In genomic region chr2:6598124-6598878, GRCm38 (mm10) we compare ENCODE assay signal across 24 mouse cellular contexts.
DNase-seq lines count a peak whose midpoint lies in the region; ATAC-seq lines count a peak whose summit lies in the region.
"Had no signal": no experiment of that assay in that cellular context is flagged by ENCODE, and none has a peak within 500 bp of the region (broad histone marks: within the 10 kb centered on the region; RNA-seq: fewer than 3 reads in every experiment).

No protein-coding gene starts in this region.

- H3K4me3 ChIP-seq in midbrain, embryonic 11.5 days (ENCODE audit: low read depth, low read length), result no peak overlapping the region
- H3K4me3 ChIP-seq in midbrain, embryonic 10.5 days, result no peak overlapping the region
- H3K4me3 ChIP-seq in liver, embryonic 11.5 days (ENCODE audit: low read depth, low read length), result no peak overlapping the region
- H3K4me3 ChIP-seq: erythroblast, embryonic 14.5 days; forebrain, embryonic 13.5 days; heart, embryonic 12.5 days; hindbrain, embryonic 15.5 days; intestine, embryonic 15.5 days; limb, embryonic 12.5 days; lung, embryonic 15.5 days; midbrain, embryonic 12.5 days had no signal

- no peak for ATAC-seq in midbrain, embryonic 11.5 days (ENCODE audit: low FRiP score)
- peak; percentile 76 for ATAC-seq in CD4-positive, CD25-positive, alpha-beta regulatory T cell, adult 4 months
- no peak for ATAC-seq in liver, embryonic 11.5 days (replicated peaks; ENCODE audit: low FRiP score)
- ATAC-seq: forebrain, embryonic 13.5 days; intestine, embryonic 15.5 days had no signal

- H3K9me3 ChIP-seq in midbrain, embryonic 11.5 days (ENCODE audit: control insufficient read depth, low read length), result no peaks in the 10 kb centered on the region
- H3K9me3 ChIP-seq in midbrain, embryonic 10.5 days (replicated peaks), result no peaks in the 10 kb centered on the region
- no peaks in the 10 kb centered on the region for H3K9me3 ChIP-seq in liver, embryonic 11.5 days (ENCODE audit: control insufficient read depth, low read length)
- H3K9me3 ChIP-seq: forebrain, embryonic 13.5 days; heart, embryonic 12.5 days; hindbrain, embryonic 15.5 days; intestine, embryonic 15.5 days; limb, embryonic 12.5 days; lung, embryonic 15.5 days; midbrain, embryonic 12.5 days had no signal

- H3K36me3 ChIP-seq in midbrain, embryonic 11.5 days (ENCODE audit: control insufficient read depth, insufficient read depth, low read length), result no peaks in the 10 kb centered on the region; the same call in 1 of the 2 replicates
- H3K36me3 ChIP-seq in midbrain, embryonic 10.5 days, result peaks cover 32% of the 10 kb centered on the region
- peaks cover 15% of the 10 kb centered on the region for H3K36me3 ChIP-seq in splenic B cell, adult 2 months (ENCODE audit: control insufficient read depth, insufficient read depth, low read length, poor library complexity, severe bottlenecking)
- no peaks in the 10 kb centered on the region for H3K36me3 ChIP-seq in liver, embryonic 11.5 days (ENCODE audit: control insufficient read depth, insufficient read depth, low read length)
- H3K36me3 ChIP-seq: intestine, embryonic 15.5 days; limb, embryonic 12.5 days had no signal

- H3K4me1 ChIP-seq in midbrain, embryonic 11.5 days (ENCODE audit: control insufficient read depth, insufficient read depth, low read length), result peaks cover 11% of the 10 kb centered on the region
- H3K4me1 ChIP-seq in midbrain, embryonic 10.5 days, result peaks cover 16% of the 10 kb centered on the region
- no peaks in the 10 kb centered on the region for H3K4me1 ChIP-seq in liver, embryonic 11.5 days (replicated peaks; ENCODE audit: control insufficient read depth, insufficient read depth, low read length)
- H3K4me1 ChIP-seq: heart, embryonic 12.5 days; intestine, embryonic 15.5 days; lung, embryonic 15.5 days had no signal

- H3K27ac ChIP-seq in midbrain, embryonic 11.5 days (ENCODE audit: low read depth, low read length), result no peak overlapping the region
- H3K27ac ChIP-seq in midbrain, embryonic 10.5 days (replicated peaks), result no peak overlapping the region
- H3K27ac ChIP-seq in liver, embryonic 11.5 days (ENCODE audit: low read depth, low read length), result no peak overlapping the region
- H3K27ac ChIP-seq: hindbrain, embryonic 15.5 days; intestine, embryonic 15.5 days; limb, embryonic 12.5 days; lung, embryonic 15.5 days; midbrain, embryonic 12.5 days had no signal

- no peaks in the 10 kb centered on the region for H3K27me3 ChIP-seq in midbrain, embryonic 11.5 days (ENCODE audit: control insufficient read depth, insufficient read depth, low read length)
- H3K27me3 ChIP-seq in midbrain, embryonic 10.5 days (ENCODE audit: low read depth, poor library complexity, severe bottlenecking), result no peaks in the 10 kb centered on the region
- H3K27me3 ChIP-seq in splenic B cell, adult 2 months (ENCODE audit: control insufficient read depth, insufficient read depth, low read length, poor library complexity, severe bottlenecking), result no peaks in the 10 kb centered on the region
- H3K27me3 ChIP-seq in liver, embryonic 11.5 days (replicated peaks; ENCODE audit: control insufficient read depth, insufficient read depth, low read length), result no peaks in the 10 kb centered on the region
- H3K27me3 ChIP-seq: forebrain, embryonic 13.5 days; heart, embryonic 12.5 days; hindbrain, embryonic 15.5 days; intestine, embryonic 15.5 days; limb, embryonic 12.5 days; lung, embryonic 15.5 days; midbrain, embryonic 12.5 days had no signal

- H3K4me2 ChIP-seq in midbrain, embryonic 11.5 days, result no peak overlapping the region
- H3K4me2 ChIP-seq in liver, embryonic 11.5 days, result no peak overlapping the region
- H3K4me2 ChIP-seq: forebrain, embryonic 13.5 days; heart, embryonic 12.5 days; hindbrain, embryonic 15.5 days; intestine, embryonic 15.5 days; limb, embryonic 12.5 days; lung, embryonic 15.5 days; midbrain, embryonic 12.5 days had no signal

- 88% methylated on average over 8 of the region's 8 CpGs for WGBS in midbrain, embryonic 11.5 days
- WGBS in midbrain, embryonic 10.5 days, result 84% methylated on average over 8 of the region's 8 CpGs
- 86% methylated on average over 8 of the region's 8 CpGs for WGBS in liver, embryonic 11.5 days

- peak; percentile 69 for DNase-seq in midbrain, embryonic 11.5 days (ENCODE audit: low spot score, missing footprints)
- DNase-seq in midbrain, embryonic 10.5 days (ENCODE audit: low spot score), result no peak
- DNase-seq in B cell, adult 2 months, result peak; percentile 21 to 23
- DNase-seq in splenic B cell, adult 2 months (ENCODE audit: low read depth, low spot score), result peak; percentile 46
- DNase-seq in cerebellum, adult 9-11 months, result no peak
- DNase-seq in liver, embryonic 11.5 days (ENCODE audit: low spot score), result no peak
- DNase-seq: cerebellum, adult 18-20 months; cerebellum, postnatal 14 days; gastrocnemius, postnatal 36 days; heart, adult 18-20 months; kidney, adult 2 months; kidney, postnatal 10 days; right cerebral cortex, adult 18-20 months; spleen, adult 18-20 months; thymus, postnatal 4 days had no signal

- H3K9ac ChIP-seq in midbrain, embryonic 11.5 days (ENCODE audit: low read length), result no peak overlapping the region
- H3K9ac ChIP-seq in liver, embryonic 11.5 days (ENCODE audit: low read depth, low read length), result no peak overlapping the region
- H3K9ac ChIP-seq: forebrain, embryonic 13.5 days; heart, embryonic 12.5 days; hindbrain, embryonic 15.5 days; intestine, embryonic 15.5 days; limb, embryonic 12.5 days; lung, embryonic 15.5 days; midbrain, embryonic 12.5 days had no signal

Comparison
In these comparisons a context has a peak if more than half of its experiments do, and no peak if none do; other contexts are left out.
1. DNase-seq: peak in midbrain, embryonic 11.5 days (single experiment), B cell, adult 2 months (2 of 2) and splenic B cell, adult 2 months (single experiment); none in midbrain, embryonic 10.5 days (single experiment), cerebellum, adult 9-11 months (single experiment) and liver, embryonic 11.5 days (single experiment).